Mouse (Mus musculus) layer of hippocampus, adult 2 months (tissue): ENCODE results near the gene Spaca6. TPM values are rescaled to one million over a fixed set of nuclear protein-coding genes. Genes with fewer than 3 reads are reported as not detected.

ENCODE experiments used
- DNase-seq, 2 experiments: peaks; one replicate each; pipeline ENCODE4 v3.0.0; 2022; ENCODE audit warnings: low spot score in 2 of 2
- H3K27ac ChIP-seq: fragments of 200-600 bp; 2 replicates; pipeline ENCODE4 v1.8.1; 2022
- H3K4me3 ChIP-seq: fragments of 200-600 bp; 2 replicates; pipeline ENCODE4 v1.8.1; 2022; ENCODE audit warnings: mild to moderate bottlenecking
- CTCF ChIP-seq: fragments of 200-600 bp; conservative IDR thresholded peaks from 2 replicates; pipeline ENCODE4 v1.8.1; 2022; ENCODE audit warnings: antibody characterized with exemption, mild to moderate bottlenecking, moderate library complexity
- microRNA-seq, 2 experiments: library from miRNA; unstranded; fragments of <30 nt; microRNA quantifications; one replicate each; pipeline ENCODE4 v1.2.0; 2021
- total RNA-seq, 2 experiments: library from RNA; stranded (reverse); gene quantifications; 2 replicates each; pipeline ENCODE4 v1.2.3; 2021

Spaca6 gene
- total RNA-seq, 2 experiments from 2014 or later = 109 to 126 TPM

- no peak overlapping the region for H3K27ac ChIP-seq
- no peak overlapping the region for H3K4me3 ChIP-seq
- no peak for DNase-seq
- no peak for TF ChIP-seq CTCF
These were observed 62.9 kb downstream of the Spaca6 start for GRCm38 (mm10) chr17:17889732-17890425.

Small RNA genes lying within 50 kb of the gene (microRNA-seq; reads per million reads assigned to microRNA genes)
- gene Gm25927 = 0 reads per million in 2 experiments
- gene Mir125a = 11,347 to 19,414 reads per million in 2 experiments
- 3,730 to 10,451 reads per million in 2 experiments for gene Mir99b
- gene Mirlet7e = 0 reads per million in 2 experiments

Other genes with a start within 250 kb of the Spaca6 start
- 100 to 1,000 TPM; 101 to 105 TPM for gene Lnpep, start 202.1 kb upstream of the Spaca6 start, total RNA-seq
- not detected for gene Vmn2r90, start 123.4 kb upstream of the Spaca6 start, total RNA-seq
- gene Has1, start 28.0 kb downstream of the Spaca6 start, total RNA-seq = under 1 TPM; 0.25 to 0.56 TPM
- not detected for gene Fpr1, start 56.8 kb downstream of the Spaca6 start, total RNA-seq
- not detected for gene Fpr2, start 60.7 kb downstream of the Spaca6 start, total RNA-seq
- gene Fpr3, start 60.7 kb downstream of the Spaca6 start, total RNA-seq = not detected
- gene Fpr-rs4, start 194.6 kb downstream of the Spaca6 start, total RNA-seq = not detected
- under 1 TPM in 1 of 2 experiments, not detected in 1; 0.05 TPM for gene Vmn2r124, start 222.3 kb downstream of the Spaca6 start, total RNA-seq